Mouse (Mus musculus): ENCODE data around the gene Pus7l.
"Not testable (repeated sequence)": the region's sequence is repeated elsewhere in the genome, so short reads cannot be mapped to it uniquely, and the experiment has no call there.

The Pus7l gene

GRCm38 (mm10) chr15:94542567-94543408, 559 bp downstream of the Pus7l start:
- no peak for DNase-seq

GRCm38 (mm10) chr15:94539296-94539695, 4.1 kb downstream of the Pus7l start:
- DNase-seq = no peak

- DNase-seq = no peak
Observed at GRCm38 (mm10) chr15:94535521-94535920, 7.8 kb downstream of the Pus7l start.

GRCm38 (mm10) chr15:94532956-94533355, 10.4 kb downstream of the Pus7l start:
- DNase-seq = no peak

GRCm38 (mm10) chr15:94532306-94532705, 11.0 kb downstream of the Pus7l start:
- DNase-seq = no peak

- DNase-seq = no peak
Observed at GRCm38 (mm10) chr15:94530519-94530918, 12.8 kb downstream of the Pus7l start.

- DNase-seq = no peak
Observed at GRCm38 (mm10) chr15:94524956-94525355, 18.4 kb downstream of the Pus7l start.

- DNase-seq = no peak
Observed at GRCm38 (mm10) chr15:94523251-94523650, 20.1 kb downstream of the Pus7l start.

GRCm38 (mm10) chr15:94520959-94521358, 22.4 kb downstream of the Pus7l start:
- DNase-seq = peak in 1 of 2 experiments; percentile 29

GRCm38 (mm10) chr15:94520205-94520900, 23.0 kb downstream of the Pus7l start:
- peak in 1 of 2 experiments; percentile 63 for DNase-seq

- DNase-seq = no peak
Observed at GRCm38 (mm10) chr15:94517913-94518491, 25.3 kb downstream of the Pus7l start.

- DNase-seq = no peak
Observed at GRCm38 (mm10) chr15:94503451-94504215, 39.7 kb downstream of the Pus7l start.

- DNase-seq = no peak
Observed at GRCm38 (mm10) chr15:94499260-94499659, 44.1 kb downstream of the Pus7l start.

- DNase-seq = no peak
Observed at GRCm38 (mm10) chr15:94495936-94496335, 47.4 kb downstream of the Pus7l start.

GRCm38 (mm10) chr15:94494445-94494844, 48.9 kb downstream of the Pus7l start:
- no peak for DNase-seq

- no peak for DNase-seq
Observed at GRCm38 (mm10) chr15:94489433-94489832, 53.9 kb downstream of the Pus7l start.

- not testable (repeated sequence) for DNase-seq
Observed at GRCm38 (mm10) chr15:94488028-94488427, 55.3 kb downstream of the Pus7l start.

- no peak for DNase-seq
Observed at GRCm38 (mm10) chr15:94482555-94482954, 60.8 kb downstream of the Pus7l start.

GRCm38 (mm10) chr15:94480792-94481191, 62.6 kb downstream of the Pus7l start:
- DNase-seq = no peak

GRCm38 (mm10) chr15:94480248-94480647, 63.1 kb downstream of the Pus7l start:
- DNase-seq = no peak

- no peak for DNase-seq
Observed at GRCm38 (mm10) chr15:94479513-94480136, 63.7 kb downstream of the Pus7l start.

- no peak for DNase-seq
Observed at GRCm38 (mm10) chr15:94478706-94479105, 64.6 kb downstream of the Pus7l start.

Data from kidney, postnatal 25 days (tissue).